Mouse (Mus musculus) liver, embryonic 12.5 days (tissue): ENCODE measurements around the gene Spata45. TPM values are rescaled to one million over a fixed set of nuclear protein-coding genes. Genes with fewer than 3 reads are reported as not detected.

Source experiments
- ATAC-seq: fragments of 200-750 bp; cut with Nextera tagmentation; 2 replicates; pipeline ENCODE4 v1.8.0; 2017; ENCODE audit warnings: moderate number of reproducible peaks, mild to moderate bottlenecking, moderate library complexity
- H3K27ac ChIP-seq: fragments of 300-500 bp; sonication (generic); 2 replicates; pipeline ENCODE4 v1.5.1; 2016; ENCODE audit warnings: mild to moderate bottlenecking
- H3K27me3 ChIP-seq: fragments of 300-500 bp; sonication (generic); replicated peaks from 2 replicates; pipeline ENCODE4 v1.6.1; 2016; ENCODE audit warnings: mild to moderate bottlenecking, moderate library complexity
- H3K36me3 ChIP-seq: fragments of 300-500 bp; sonication (generic); 2 replicates; pipeline ENCODE4 v1.6.1; 2016; ENCODE audit warnings: mild to moderate bottlenecking, moderate library complexity
- H3K4me1 ChIP-seq: fragments of 300-500 bp; sonication (generic); 2 replicates; pipeline ENCODE4 v1.6.1; 2016
- H3K4me2 ChIP-seq: fragments of 300-500 bp; sonication (generic); 2 replicates; pipeline ENCODE4 v1.6.1; 2016; ENCODE audit warnings: mild to moderate bottlenecking, moderate library complexity
- H3K4me3 ChIP-seq: fragments of 300-500 bp; sonication (generic); 2 replicates; pipeline ENCODE4 v1.5.1; 2016; ENCODE audit warnings: mild to moderate bottlenecking, moderate library complexity
- H3K9ac ChIP-seq: fragments of 300-500 bp; sonication (generic); 2 replicates; pipeline ENCODE4 v1.6.1; 2016; ENCODE audit warnings: mild to moderate bottlenecking, moderate library complexity
- H3K9me3 ChIP-seq: fragments of 300-500 bp; sonication (generic); replicated peaks from 2 replicates; pipeline ENCODE4 v1.6.1; 2016; ENCODE audit warnings: mild to moderate bottlenecking, moderate library complexity
- WGBS: fragments of 180-500 bp; shearing (Covaris S2); methylation state at CpG from one replicate; pipeline ENCODE4 v1.1.7; 2016; ENCODE audit not compliant: insufficient replicate concordance; 5-methylcytosine and 5-hydroxymethylcytosine counted together
- polyA plus RNA-seq: library from polyadenylated mRNA; unstranded; fragments of >200 nt; fragmentation: Nextera tagmentation; extraction: Ambion mirVana; gene quantifications from 2 replicates; pipeline ENCODE4 v1.2.1, GENCODE M21; 2016

Spata45 gene
- polyA plus RNA-seq, 1 experiment from 2014 or later, result not detected

GRCm38 (mm10) chr1:191087955-191088354 is 51.5 kb downstream of the Spata45 start:
- Histone ChIP-seq H3K9ac (no peak overlapping the region), H3K4me1 (peaks cover 38% of the 10 kb centered on the region), H3K9me3 (no peaks in the 10 kb centered on the region), H3K27me3 (no peaks in the 10 kb centered on the region), H3K4me2 (no peak overlapping the region), H3K27ac (no peak overlapping the region), H3K36me3 (peaks cover 36% of the 10 kb centered on the region), H3K4me3 (no peak overlapping the region)
- 39% methylated on average over 5 of the region's 5 CpGs for WGBS
- no peak for ATAC-seq

GRCm38 (mm10) chr1:191089355-191089754 is 52.9 kb downstream of the Spata45 start:
- Histone ChIP-seq H3K4me1 (peaks cover 38% of the 10 kb centered on the region), H3K27me3 (peaks cover 9% of the 10 kb centered on the region), H3K4me3 (no peak overlapping the region), H3K4me2 (no peak overlapping the region), H3K27ac (no peak overlapping the region), H3K9ac (no peak overlapping the region), H3K9me3 (no peaks in the 10 kb centered on the region), H3K36me3 (peaks cover 22% of the 10 kb centered on the region)
- 29% methylated on average over 6 of the region's 6 CpGs for WGBS
- ATAC-seq, result no peak

GRCm38 (mm10) chr1:191092050-191092449 is 55.6 kb downstream of the Spata45 start:
- WGBS, result 64% methylated on average over 8 of the region's 8 CpGs
- ATAC-seq, result no peak
- peaks cover 31% of the 10 kb centered on the region for H3K27me3 ChIP-seq

More at GRCm38 (mm10) chr1:191092050-191092449, 55.6 kb downstream of the Spata45 start:
- Histone ChIP-seq H3K9ac (no peak overlapping the region), H3K4me3 (no peak overlapping the region), H3K9me3 (no peaks in the 10 kb centered on the region), H3K4me1 (peaks cover 24% of the 10 kb centered on the region), H3K36me3 (no peaks in the 10 kb centered on the region), H3K27ac (no peak overlapping the region), H3K4me2 (no peak overlapping the region)

Other genes with a start within 250 kb of the Spata45 start
- gene Rps6kc1, start 124.9 kb upstream of the Spata45 start, polyA plus RNA-seq, result 5.5 and 5.7 TPM in 2 replicates
- gene Angel2, start 111.5 kb upstream of the Spata45 start, polyA plus RNA-seq, result 21.4 and 23.6 TPM in 2 replicates
- gene Vash2, start 57.3 kb upstream of the Spata45 start, polyA plus RNA-seq, result 3.9 and 4.0 TPM in 2 replicates
- gene Flvcr1, start 10.5 kb upstream of the Spata45 start, polyA plus RNA-seq, result 7.5 and 7.6 TPM in 2 replicates
- gene Tatdn3, start 26.3 kb downstream of the Spata45 start, polyA plus RNA-seq, result 8.9 and 9.8 TPM in 2 replicates
- 22.0 and 24.2 TPM in 2 replicates for gene Nsl1, start 26.4 kb downstream of the Spata45 start, polyA plus RNA-seq
- gene Batf3, start 61.2 kb downstream of the Spata45 start, polyA plus RNA-seq, result 2.6 and 3.7 TPM in 2 replicates
- not detected in 2 replicates for gene Fam71a, start 128.2 kb downstream of the Spata45 start, polyA plus RNA-seq
- 2.3 and 2.4 TPM in 2 replicates for gene Atf3, start 181.4 kb downstream of the Spata45 start, polyA plus RNA-seq